Mouse (Mus musculus) MN1 (cell line): ENCODE measurements around the gene Ecsit.
"Not testable (repeated sequence)": the region's sequence is repeated elsewhere in the genome, so short reads cannot be mapped to it uniquely, and the experiment has no call there.

Experiments
- DNase-seq: peaks from one replicate; pipeline ENCODE4 v3.0.0-alpha.2; 2016; ENCODE audit warnings: low spot score

The Ecsit gene

DNA sequence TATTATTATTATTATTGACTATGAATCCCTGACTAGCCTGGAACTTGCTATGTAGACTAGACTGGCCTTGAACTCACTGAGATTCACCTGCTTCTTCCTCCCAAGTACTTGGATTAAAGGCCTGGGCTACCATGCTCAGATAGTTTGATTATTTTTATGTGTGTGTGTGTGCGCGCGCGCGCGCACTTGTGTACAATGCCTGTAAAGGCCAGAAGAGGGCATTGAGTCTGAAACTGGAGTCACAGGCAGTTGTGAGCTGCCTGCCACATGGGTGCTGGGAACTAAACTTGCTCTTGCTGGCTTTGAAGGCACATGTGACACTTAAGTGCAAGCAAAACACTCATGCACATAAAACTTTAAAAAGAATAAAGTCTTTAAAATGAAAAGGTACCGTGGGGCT is 4.0 kb upstream of the Ecsit start:
- DNase-seq = no peak

DNA sequence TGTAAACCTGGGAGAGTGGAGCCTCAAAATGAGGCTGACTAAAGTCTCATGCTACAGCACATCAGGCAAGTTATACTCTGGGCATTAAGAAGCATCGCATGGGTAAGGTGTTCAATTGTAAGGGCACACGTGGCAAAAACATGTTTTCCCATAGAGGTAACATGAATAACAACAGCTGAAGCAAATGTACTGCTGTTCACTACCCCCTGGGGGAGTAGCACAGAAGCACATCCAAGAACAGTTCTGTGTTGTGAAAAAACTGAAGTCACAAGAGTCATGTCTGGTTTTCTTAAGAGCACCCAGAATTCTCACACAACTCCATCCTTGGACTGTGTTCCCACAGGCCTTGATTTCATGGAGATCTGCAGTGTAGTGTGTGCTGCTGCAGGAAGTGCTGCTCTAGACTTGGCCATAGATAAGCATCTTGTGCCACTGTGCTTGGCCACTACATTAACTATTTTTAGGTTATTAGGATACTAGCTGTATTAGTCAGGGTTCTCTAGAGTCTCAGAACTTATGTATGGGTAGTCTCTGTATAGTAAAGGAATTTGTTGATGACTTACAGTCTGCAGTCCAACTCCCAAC is 1.9 kb upstream of the Ecsit start:
- DNase-seq = no peak

DNA sequence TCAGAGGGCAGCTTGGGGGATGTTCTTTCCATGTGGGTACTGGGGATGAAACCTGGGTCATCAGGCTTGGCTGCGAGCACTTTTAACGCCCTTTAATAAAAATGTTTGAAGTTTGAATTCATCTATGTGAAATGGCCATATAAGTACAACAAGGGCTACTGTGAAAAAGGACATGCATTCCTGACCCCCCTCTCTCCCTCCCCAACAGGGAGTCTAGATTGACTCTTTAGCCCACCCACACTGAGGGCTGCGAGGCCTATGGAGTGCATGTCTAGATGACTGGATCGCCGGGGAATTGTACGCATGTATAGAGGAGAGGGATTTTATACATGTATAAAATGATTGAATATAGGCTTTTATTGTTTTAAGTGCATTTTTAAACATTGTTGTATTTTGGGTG is 774 bp upstream of the Ecsit start:
- DNase-seq = no peak

DNA sequence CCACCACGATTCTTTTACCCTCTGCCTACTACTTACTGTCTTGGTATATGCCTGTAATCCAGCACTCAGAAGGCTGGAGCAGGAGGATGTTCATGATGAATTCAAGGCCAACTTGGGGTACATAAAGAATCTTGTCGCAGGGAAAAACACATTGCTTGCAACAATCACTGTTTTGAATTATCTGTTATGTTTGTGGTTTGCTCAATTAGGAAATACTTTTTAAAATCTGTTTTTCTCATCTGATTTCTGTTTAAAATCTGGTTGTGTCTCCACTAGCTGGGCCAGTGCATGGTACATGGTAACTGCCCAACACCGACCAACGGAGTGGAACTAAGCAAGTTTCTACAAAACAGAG is 594 bp downstream of the Ecsit start:
- no peak for DNase-seq

DNA sequence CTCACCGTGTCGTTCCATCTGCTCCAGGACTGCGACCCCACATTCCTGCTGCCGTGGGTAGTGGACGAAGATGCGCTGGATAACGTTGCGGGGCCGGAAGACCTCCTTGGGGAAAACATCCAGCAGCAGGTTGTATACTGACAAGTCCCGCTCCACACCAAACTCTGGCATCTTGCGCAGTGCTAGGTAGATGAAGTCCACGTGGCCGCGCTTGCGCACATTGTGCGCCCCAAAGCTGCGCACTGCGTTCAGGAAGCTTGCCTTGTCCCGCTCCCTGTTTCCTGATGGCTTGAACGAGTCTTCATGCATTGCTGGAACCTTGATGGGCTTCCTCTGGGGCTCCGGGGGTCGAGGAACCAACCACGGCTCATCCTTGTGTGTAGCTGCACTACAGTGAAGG is 9.0 kb downstream of the Ecsit start:
- DNase-seq = no peak

DNA sequence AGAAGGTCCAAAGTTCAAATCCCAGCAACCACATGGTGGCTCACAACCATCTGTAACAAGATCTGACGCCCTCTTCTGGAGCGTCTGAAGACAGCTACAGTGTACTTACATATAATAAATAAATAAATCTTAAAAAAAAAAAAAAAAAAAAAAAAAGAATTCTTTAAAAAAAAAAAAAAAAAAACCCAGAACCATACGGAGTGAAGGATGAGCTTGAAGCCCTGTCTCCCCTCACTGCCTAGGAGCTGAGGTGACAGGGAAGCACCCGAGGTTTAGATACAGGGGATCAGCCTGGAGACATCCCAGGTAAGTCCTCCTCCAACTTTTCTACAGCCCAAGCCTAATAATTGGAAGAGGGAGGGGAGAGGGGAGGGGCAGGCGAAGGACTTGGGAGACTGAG is 9.5 kb downstream of the Ecsit start:
- DNase-seq = not testable (repeated sequence)

DNA sequence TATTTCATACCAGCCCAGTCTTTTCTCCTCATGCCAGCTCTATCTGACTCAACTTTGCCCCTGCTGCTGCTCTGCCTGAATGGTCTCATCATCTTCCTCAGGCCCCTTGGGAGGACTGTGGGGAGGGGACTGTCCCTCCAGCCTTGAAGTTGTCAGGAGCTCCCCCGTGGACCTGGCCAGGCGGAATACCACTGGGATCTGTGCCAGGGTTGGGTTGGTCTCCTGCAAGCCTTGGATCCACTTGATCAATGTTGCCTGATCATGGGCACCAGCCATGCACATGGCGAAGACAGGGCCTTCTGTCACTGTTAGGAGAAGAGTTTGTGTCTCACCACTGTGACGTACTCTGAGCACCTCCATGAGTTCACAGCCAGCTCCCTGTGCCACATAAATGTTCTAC is 13.0 kb downstream of the Ecsit start:
- DNase-seq = no peak

DNA sequence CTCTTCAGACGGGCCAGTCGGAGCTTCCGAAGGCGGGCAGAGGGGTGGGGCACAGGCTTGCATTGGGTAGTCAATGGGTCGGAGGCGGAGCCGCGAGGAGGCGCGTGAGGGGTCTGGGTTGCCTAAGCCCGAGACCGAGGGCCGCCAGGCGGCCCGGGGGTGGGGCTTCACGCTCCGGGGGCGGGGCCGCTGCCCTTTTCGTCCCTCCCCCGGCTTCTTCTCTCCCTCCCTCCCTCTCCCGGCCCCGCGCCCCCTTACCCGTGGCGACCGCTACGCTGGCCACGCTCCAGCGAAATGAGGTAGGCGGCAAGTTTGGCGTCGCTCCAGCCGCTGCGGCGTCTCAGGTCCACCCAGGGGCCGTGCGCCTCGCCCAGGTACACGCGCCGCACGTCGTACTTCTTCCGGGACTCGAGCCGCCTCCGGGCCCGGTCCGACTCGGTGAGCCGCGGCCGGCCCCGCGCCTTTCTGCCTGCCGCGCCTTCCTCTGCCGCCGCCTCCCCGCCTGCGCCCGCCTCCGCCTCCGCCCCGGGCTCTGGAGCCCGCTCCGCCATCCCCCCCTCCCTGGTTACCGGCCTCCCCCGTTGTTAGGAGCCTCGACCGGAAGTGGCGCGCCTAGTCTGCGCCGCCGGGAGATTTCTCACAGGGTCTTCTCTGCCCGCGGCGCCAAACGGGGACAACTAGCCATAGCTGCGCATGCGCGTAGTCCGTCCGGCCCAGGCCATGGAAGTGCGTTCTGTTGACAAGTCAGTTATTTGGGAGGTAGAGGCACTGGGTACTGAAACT is 14.3 kb downstream of the Ecsit start, which contains the start of the genes Gm49318 and Zfp653:
Gene Gm49318 (minus strand): TSS at position 469 of the 783 bp plus-strand sequence.
Gene Zfp653 (minus strand): TSS at position 586 of the 783 bp plus-strand sequence.
- DNase-seq = peak; percentile 89

DNA sequence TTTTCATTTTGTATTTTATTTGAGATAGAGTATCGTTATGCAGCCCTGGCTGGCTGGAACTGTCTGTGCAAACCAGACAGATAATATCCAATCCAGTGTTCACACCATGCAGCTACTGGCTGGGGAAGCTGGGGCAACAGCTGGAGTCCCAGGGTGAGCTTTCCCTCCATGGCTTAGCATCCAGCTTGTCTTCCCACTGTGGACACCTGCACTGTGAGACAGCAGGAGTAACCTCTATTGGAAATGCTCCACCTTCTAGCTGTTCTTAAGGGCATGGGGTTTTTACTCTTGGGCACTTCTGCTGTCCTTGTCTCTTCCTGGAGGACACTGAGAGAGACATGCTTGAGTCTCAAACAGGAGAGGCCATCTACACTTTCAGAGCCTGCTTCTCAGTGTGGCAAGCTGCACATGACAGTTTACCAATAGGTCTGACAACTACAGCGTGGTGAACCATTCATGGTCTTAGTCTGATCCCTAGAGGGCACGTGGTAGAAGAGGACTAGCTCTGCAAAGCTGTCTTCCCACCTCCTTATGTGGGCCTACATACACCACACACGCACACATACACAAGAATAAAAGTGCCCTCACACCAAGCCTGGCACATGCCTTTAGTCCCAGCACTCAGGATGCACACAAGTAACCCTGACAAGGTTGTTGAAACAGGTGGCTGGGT is 15.2 kb downstream of the Ecsit start:
- no peak for DNase-seq

DNA sequence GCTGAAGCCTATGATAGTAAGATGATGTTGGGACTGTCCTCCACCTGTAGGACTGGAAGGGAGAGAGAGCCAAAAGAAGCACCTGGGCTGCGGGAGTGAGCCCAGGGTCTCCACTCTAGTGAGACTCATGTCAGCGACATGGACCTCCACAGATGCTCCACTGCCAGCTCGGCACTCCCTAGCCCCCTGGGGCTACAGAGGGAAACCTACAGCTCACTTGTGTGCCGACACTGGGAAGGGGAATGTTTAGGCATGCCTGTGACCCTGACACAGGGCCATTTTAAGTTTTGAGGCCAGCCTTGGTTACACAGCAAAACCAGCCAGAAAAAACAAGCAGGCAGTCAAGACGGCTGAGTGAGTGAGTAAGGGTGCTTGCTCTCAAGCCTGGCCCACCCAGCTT is 18.0 kb downstream of the Ecsit start:
- no peak for DNase-seq

DNA sequence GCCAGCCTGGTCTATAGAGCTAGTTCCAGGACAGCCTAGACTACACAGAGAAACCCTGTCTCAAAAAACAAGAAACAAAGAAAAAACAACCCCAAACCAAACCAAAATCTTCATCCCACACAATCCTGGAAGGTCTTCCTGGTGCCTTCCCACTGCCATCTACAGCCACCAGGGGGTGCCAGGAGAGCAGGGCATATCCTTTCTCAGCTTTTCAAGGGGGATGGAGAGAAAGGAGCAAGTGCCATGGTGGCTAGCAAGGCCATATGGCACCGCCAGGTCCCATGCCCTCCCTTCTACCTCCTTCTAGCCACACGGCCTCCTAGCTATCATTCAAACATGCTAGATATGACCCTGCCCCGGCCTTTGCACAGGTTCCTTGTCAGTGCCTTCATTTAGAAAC is 18.8 kb downstream of the Ecsit start:
- peak; percentile 39 for DNase-seq

DNA sequence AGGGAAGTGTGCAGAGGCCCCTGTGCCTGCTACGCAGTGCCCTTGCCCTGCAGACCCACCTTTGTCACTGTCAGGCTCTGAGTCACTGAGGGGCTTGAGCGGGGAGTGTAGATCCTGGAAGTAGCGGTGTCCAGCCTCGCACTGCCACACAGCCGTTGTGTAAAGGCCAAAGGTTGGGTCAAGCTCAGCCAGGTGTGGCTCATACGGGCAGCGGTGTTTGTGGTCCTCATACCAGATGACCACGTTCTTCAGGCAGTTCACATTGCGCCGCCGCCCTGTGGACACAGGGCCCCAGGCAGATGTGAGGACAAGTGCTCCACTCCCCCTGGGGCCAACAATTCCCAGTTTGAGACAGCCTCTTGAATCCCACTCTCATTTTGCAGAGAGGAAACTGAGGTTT is 19.6 kb downstream of the Ecsit start:
- no peak for DNase-seq

DNA sequence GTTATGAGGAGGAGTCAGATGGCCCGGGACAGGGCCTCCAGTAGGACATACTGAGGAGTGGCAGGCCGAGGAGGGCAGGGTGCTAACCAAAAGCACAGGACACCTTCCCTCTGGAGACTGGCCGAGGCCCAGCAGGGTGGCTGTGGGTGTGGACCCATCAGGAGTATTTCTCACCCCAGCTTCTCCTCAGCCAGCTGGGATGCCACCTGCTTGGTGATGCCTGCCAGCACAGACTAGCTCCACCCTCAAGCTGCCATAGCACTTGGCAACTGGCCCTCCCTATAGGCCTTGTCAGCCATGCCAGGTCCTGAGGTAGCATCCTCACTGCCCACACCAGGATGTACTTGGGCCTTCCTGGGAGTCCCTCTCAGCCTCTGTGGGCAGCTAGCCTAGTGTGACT is 20.9 kb downstream of the Ecsit start:
- DNase-seq = no peak

DNA sequence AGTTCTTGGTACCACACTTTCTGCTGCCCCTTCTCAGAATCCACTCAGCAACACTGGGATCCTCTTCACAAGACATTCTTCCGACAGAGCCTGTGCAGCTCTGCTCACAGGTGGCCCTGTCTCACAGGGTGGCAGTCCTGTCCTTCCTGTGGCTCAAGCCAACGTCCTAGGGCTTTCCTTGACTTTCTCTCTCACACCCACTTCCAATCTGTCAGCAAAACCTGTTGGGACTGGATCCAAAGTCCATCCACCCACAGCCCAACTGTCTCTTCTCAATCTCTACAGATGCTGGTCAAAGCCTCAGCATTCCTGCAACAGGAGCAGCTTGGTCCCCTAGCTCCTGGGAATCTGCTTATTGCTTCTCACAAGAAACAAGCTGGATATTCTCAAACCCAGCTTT is 23.9 kb downstream of the Ecsit start:
- no peak for DNase-seq

DNA sequence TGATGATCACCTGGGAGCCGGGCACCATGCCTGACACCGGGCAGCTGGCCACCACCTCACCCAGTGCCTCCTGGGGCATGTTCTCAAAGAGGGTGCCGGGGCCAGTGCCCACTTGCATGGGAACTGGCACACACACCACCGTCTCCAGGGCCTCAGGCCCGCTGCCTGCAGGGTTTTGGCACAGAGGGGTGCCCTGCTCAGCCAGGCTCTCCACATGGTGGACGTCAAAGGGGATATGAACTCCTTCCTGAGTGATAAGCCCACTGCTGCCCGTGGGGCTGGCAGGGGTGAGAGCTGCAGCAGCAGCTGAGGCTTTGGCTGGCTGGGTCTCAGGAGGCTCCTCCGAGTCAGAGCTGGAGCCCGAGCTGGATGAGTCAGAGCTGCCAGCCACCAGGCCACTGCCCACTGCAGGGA is 27.2 kb downstream of the Ecsit start:
- DNase-seq = peak; percentile 60

DNA sequence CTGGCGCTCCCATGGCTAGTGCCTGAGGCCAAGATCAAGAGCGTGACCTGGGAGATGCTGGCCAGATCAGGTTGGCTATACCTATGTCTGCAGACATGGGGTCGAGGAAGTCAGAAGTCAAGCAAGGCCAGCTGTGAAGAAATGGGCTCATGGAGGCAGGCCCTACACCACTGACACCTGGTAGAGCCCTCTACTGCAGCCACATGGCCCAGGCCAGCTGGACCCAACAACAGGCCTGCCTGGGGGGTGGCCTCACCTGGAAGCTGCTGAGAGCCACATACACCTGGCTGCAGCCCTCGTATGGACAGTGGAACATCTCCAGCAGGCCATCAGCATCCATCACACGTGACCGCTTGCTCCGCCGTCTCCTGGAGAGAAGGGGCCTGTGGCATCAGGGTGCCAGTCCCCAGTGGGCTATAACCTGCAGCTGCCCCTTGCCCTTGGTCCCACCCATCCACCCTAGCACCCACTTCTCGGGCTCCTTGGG is 28.2 kb downstream of the Ecsit start:
- no peak for DNase-seq

DNA sequence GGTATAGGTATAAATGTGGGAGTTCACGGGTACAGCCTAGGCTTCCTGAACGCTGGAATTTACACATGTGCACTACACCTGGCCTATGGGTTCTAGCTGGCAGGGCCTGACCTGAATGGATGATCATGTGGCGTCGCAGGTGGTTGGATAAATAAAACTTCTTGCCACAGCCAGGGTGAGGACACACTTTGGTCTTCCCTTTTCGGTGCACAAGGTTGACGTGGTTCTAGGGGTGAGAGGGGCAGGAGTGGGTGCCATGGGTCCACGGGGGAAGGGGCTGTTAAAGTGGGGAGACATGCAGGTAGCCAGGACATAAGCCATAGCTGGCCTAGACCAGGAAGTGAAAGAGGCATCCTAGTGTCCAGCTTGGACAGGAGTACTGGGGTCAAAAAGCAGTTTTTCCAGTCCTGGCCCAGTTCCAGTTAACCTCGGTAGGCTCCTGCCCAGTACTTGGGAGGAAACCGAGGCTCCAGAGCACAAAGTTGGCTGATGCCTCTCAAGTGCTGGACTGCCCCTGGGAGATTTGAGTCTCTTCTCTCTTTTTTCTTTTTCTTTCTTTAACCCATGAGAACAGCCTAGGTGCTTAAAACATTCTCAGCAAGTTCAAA is 28.8 kb downstream of the Ecsit start:
- no peak for DNase-seq

DNA sequence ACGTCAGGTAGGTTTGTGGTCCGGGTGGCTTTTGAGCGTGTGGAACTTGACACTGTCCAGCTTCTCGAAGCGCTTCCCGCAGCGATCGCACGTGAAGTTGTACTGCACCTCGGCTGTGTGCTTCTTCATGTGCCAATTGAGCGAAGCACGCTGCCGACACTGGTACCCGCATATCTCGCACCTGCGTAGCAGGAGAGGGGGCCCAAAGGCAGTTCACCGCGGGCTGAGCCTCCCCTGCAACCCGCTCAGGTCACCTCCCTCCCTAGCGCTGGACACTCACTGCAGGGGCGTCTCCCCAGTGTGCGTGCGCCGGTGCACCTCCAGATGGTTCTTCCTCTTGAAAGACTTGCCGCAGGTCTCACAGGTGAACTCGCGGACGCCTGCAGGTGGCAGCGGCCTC is 29.5 kb downstream of the Ecsit start:
- DNase-seq = no peak

DNA sequence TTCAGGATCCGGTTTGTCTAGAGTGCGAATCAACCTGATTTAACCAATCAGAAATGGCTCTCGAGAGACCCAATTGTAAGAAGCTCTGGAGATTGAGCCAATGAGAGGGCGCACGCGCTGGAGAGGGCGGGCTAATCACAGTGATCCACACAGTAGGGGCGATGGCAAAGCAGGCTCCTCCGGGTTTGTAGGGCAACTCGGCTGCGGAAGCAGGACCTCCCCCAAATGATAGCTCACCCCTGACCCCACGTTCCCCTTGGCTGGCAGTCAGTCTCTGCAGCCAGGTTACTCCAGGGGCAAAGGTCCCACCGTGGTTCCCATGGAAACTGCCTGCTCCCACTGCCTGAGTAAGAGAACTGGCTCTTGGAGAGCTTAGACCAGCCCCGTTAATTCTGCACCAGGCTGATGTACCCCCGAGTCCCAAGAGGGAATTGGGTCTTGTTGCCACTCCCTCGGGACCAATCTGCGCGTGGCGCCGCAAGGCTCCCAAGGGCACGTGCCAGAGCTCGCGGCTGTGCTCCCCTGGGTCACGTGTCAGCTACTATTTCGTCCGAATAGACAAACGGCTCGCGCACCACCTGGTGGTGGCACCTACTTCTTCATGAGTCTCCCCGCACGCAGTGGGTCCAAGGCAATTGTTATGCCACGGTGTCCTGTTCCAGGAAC is 30.7 kb downstream of the Ecsit start:
- peak; percentile 83 for DNase-seq

DNA sequence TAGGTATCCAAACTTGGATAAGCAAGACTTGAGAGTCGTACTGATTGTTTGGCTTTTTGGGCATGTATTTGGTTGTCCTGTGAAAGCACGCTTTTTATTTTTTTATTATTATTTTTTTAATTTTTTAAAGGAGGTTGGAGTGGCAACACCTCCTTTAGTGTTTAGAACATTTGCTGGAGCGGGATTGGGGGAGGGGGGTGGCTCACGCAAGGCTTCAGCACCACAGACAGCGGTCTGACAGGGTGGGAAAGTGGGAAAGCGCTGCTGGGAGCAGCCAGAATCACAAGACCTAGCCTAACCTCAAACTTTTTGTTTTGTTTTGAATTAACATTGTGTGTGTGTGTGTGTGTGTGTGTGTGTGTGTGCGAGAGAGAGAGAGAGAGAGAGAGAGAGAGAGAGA is 31.6 kb downstream of the Ecsit start:
- no peak for DNase-seq

DNA sequence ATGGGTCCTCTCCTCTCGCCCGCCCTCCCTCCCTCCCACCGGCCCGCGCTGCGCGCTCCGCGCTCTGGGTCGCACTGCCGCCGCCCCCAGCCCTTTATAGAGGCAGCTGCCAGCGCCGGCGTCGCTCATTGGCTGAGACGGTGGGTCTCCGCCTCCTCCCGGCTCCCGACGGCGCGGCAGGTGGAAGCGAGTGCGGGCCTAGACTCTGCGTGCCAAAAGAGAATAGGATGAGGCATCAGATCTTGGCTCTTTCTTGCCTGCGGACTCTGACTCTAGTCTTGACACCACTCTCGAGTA is 33.3 kb downstream of the Ecsit start, which contains the start of gene Elavl3:
Gene Elavl3 (minus strand): TSS at position 66 of the 297 bp plus-strand sequence.
- peak; percentile 75 for DNase-seq
